Mouse (Mus musculus): ENCODE measurements around the gene Dnajc7. TPM values are rescaled to one million over a fixed set of nuclear protein-coding genes. Genes with fewer than 3 reads are reported as not detected.
A peak's percentile ranks its signal among the peaks of the same experiment; 100 is the strongest.
"Not testable (repeated sequence)": the region's sequence is repeated elsewhere in the genome, so short reads cannot be mapped to it uniquely, and the experiment has no call there.

Dnajc7 gene
- total RNA-seq (2014; rRNA removed), result 64.6 and 73.8 TPM in 2 replicates
- polyA plus RNA-seq (2015; fragmentation: Nextera tagmentation; extraction: Ambion mirVana), result 237 and 246 TPM in 2 replicates

GRCm38 (mm10) chr11:100619982-100620381 lies at the start of gene Dnajc7:
Dnajc7 (minus strand) TSS chr11:100620168.
- TF ChIP-seq CTCF (IDR thresholded peaks at IDR 0.05; ENCODE audit: low read depth), result no peak
- Histone ChIP-seq H3K9me3 (ENCODE audit: low read length) (no peaks in the 10 kb centered on the region), H3K36me3 (ENCODE audit: insufficient read depth, low read length) (0 out of 2 replicates have a peak, but pooled peaks cover 5% of the 10 kb centered on the region), H3K4me2 (ENCODE audit: low read depth, low read length) (peak within 1 kb of the TSS; percentile 83), H3K9ac (replicated peaks; ENCODE audit: low read length) (peak within 1 kb of the TSS; percentile 94), H3K27me3 (ENCODE audit: insufficient read depth, low read length) (no peaks in the 10 kb centered on the region), H3K4me3 (ENCODE audit: low read length) (peak within 1 kb of the TSS; percentile 87), H3K27ac (peak within 1 kb of the TSS; percentile 97), H3K4me1 (ENCODE audit: insufficient read depth, low read length) (peaks cover 19% of the 10 kb centered on the region)
- DNase-seq (ENCODE audit: low spot score), result no peak
- ATAC-seq, result peak; percentile 25; the same call in 1 of the 2 replicates
- 4% methylated on average over 11 of the region's 11 CpGs for WGBS

- Histone ChIP-seq H3K9me3 (ENCODE audit: low read length) (no peaks in the 10 kb centered on the region), H3K9ac (replicated peaks; ENCODE audit: low read length) (no peak overlapping the region), H3K36me3 (ENCODE audit: insufficient read depth, low read length) (no peaks in the 10 kb centered on the region), H3K27me3 (ENCODE audit: insufficient read depth, low read length) (no peaks in the 10 kb centered on the region), H3K4me3 (ENCODE audit: low read length) (no peak overlapping the region), H3K27ac (no peak overlapping the region), H3K4me1 (ENCODE audit: insufficient read depth, low read length) (peaks cover 9% of the 10 kb centered on the region), H3K4me2 (ENCODE audit: low read depth, low read length) (no peak overlapping the region)
- TF ChIP-seq CTCF (IDR thresholded peaks at IDR 0.05; ENCODE audit: low read depth), result no peak
- whole genome bisulfite sequencing, result 59% methylated on average over 10 of the region's 10 CpGs
- DNase-seq (ENCODE audit: low spot score), result no peak
- ATAC-seq, result no peak
Observed at GRCm38 (mm10) chr11:100659806-100660205, 39.8 kb upstream of the Dnajc7 start.

GRCm38 (mm10) chr11:100656458-100656857 lies 36.5 kb upstream of the Dnajc7 start:
- Histone ChIP-seq H3K4me1 (ENCODE audit: insufficient read depth, low read length) (peaks cover 9% of the 10 kb centered on the region), H3K9me3 (ENCODE audit: low read length) (no peaks in the 10 kb centered on the region), H3K27me3 (ENCODE audit: insufficient read depth, low read length) (no peaks in the 10 kb centered on the region), H3K9ac (replicated peaks; ENCODE audit: low read length) (no peak overlapping the region), H3K4me2 (ENCODE audit: low read depth, low read length) (0 out of 2 replicates have a peak overlapping the region, but pooled peaks have one; percentile 16), H3K27ac (no peak overlapping the region), H3K36me3 (ENCODE audit: insufficient read depth, low read length) (no peaks in the 10 kb centered on the region), H3K4me3 (ENCODE audit: low read length) (no peak overlapping the region)
- WGBS, result 9% methylated on average over 6 of the region's 6 CpGs
- ATAC-seq (peak; percentile 61; the same call in 1 of the 2 replicates), DNase-seq (ENCODE audit: low spot score) (peak; percentile 69)
- no peak for TF ChIP-seq CTCF (IDR thresholded peaks at IDR 0.05; ENCODE audit: low read depth)

- not testable (repeated sequence) for H3K4me3 ChIP-seq (ENCODE audit: low read length); H3K9ac ChIP-seq (replicated peaks; ENCODE audit: low read length); H3K27ac ChIP-seq; ATAC-seq; H3K27me3 ChIP-seq (ENCODE audit: insufficient read depth, low read length); H3K9me3 ChIP-seq (ENCODE audit: low read length); H3K4me2 ChIP-seq (ENCODE audit: low read depth, low read length); H3K4me1 ChIP-seq (ENCODE audit: insufficient read depth, low read length); H3K36me3 ChIP-seq (ENCODE audit: insufficient read depth, low read length); DNase-seq (ENCODE audit: low spot score)
- TF ChIP-seq CTCF (IDR thresholded peaks at IDR 0.05; ENCODE audit: low read depth), result peak; percentile 26
- 58% methylated on average over 2 of the region's 3 CpGs for WGBS
Observed at GRCm38 (mm10) chr11:100655589-100655988, 35.6 kb upstream of the Dnajc7 start.

- TF ChIP-seq CTCF (IDR thresholded peaks at IDR 0.05; ENCODE audit: low read depth), result no peak
- Histone ChIP-seq H3K4me3 (ENCODE audit: low read length) (no peak overlapping the region), H3K27ac (no peak overlapping the region), H3K9ac (replicated peaks; ENCODE audit: low read length) (no peak overlapping the region), H3K36me3 (ENCODE audit: insufficient read depth, low read length) (no peaks in the 10 kb centered on the region), H3K27me3 (ENCODE audit: insufficient read depth, low read length) (0 out of 2 replicates have a peak, but pooled peaks cover 5% of the 10 kb centered on the region), H3K4me2 (ENCODE audit: low read depth, low read length) (no peak overlapping the region), H3K9me3 (ENCODE audit: low read length) (no peaks in the 10 kb centered on the region), H3K4me1 (ENCODE audit: insufficient read depth, low read length) (peaks cover 8% of the 10 kb centered on the region)
- WGBS, result 22% methylated on average over 3 of the region's 3 CpGs
- DNase-seq (ENCODE audit: low spot score), result no peak
- no peak for ATAC-seq
Observed at GRCm38 (mm10) chr11:100651748-100652147, 31.8 kb upstream of the Dnajc7 start.

GRCm38 (mm10) chr11:100651205-100651604 lies 31.2 kb upstream of the Dnajc7 start:
- peaks cover 3% of the 10 kb centered on the region for H3K4me1 ChIP-seq (ENCODE audit: insufficient read depth, low read length)
- DNase-seq (ENCODE audit: low spot score), result no peak
- TF ChIP-seq CTCF (IDR thresholded peaks at IDR 0.05; ENCODE audit: low read depth), result no peak
- H3K4me3 ChIP-seq (ENCODE audit: low read length), result no peak overlapping the region
- no peaks in the 10 kb centered on the region for H3K36me3 ChIP-seq (ENCODE audit: insufficient read depth, low read length)
- H3K27ac ChIP-seq, result no peak overlapping the region
- H3K4me2 ChIP-seq (ENCODE audit: low read depth, low read length), result no peak overlapping the region
- H3K9ac ChIP-seq (replicated peaks; ENCODE audit: low read length), result no peak overlapping the region
- H3K27me3 ChIP-seq (ENCODE audit: insufficient read depth, low read length), result 0 out of 2 replicates have a peak, but pooled peaks cover 5% of the 10 kb centered on the region
- 30% methylated on average over 8 of the region's 8 CpGs for WGBS
- ATAC-seq, result no peak
- H3K9me3 ChIP-seq (ENCODE audit: low read length), result no peaks in the 10 kb centered on the region

- H3K9me3 ChIP-seq (ENCODE audit: low read length), result no peaks in the 10 kb centered on the region
- H3K4me1 ChIP-seq (ENCODE audit: insufficient read depth, low read length), result peaks cover 3% of the 10 kb centered on the region; the same call in 1 of the 2 replicates
- no peak overlapping the region for H3K9ac ChIP-seq (replicated peaks; ENCODE audit: low read length)
- no peak overlapping the region for H3K4me3 ChIP-seq (ENCODE audit: low read length)
- H3K4me2 ChIP-seq (ENCODE audit: low read depth, low read length), result no peak overlapping the region
- no peak for ATAC-seq
- 0 out of 2 replicates have a peak, but pooled peaks cover 5% of the 10 kb centered on the region for H3K27me3 ChIP-seq (ENCODE audit: insufficient read depth, low read length)
- H3K27ac ChIP-seq, result no peak overlapping the region
- WGBS, result 87% methylated on average over 8 of the region's 8 CpGs
- DNase-seq (ENCODE audit: low spot score), result no peak
- H3K36me3 ChIP-seq (ENCODE audit: insufficient read depth, low read length), result no peaks in the 10 kb centered on the region
- no peak for TF ChIP-seq CTCF (IDR thresholded peaks at IDR 0.05; ENCODE audit: low read depth)
Observed at GRCm38 (mm10) chr11:100648405-100648804, 28.4 kb upstream of the Dnajc7 start.

Measured in hindbrain, postnatal 0 days (tissue).